Mouse (Mus musculus) liver, adult 2 months (tissue): ENCODE measurements around the gene Gm17359. TPM values are rescaled to one million over a fixed set of nuclear protein-coding genes. Genes with fewer than 3 reads are reported as not detected.

Experiments used
- DNase-seq: peaks from one replicate; pipeline ENCODE4 v3.0.0-alpha.2; 2011; ENCODE audit warnings: low read depth, low spot score; ENCODE audit errors: extremely low read depth
- H3K27ac ChIP-seq: fragments of 200-500 bp; replicated peaks from 2 replicates; pipeline ENCODE4 v1.5.1; 2012; ENCODE audit warnings: low read depth, mild to moderate bottlenecking, control low read depth, inconsistent platforms, low read length; ENCODE audit not compliant: insufficient read depth
- H3K27me3 ChIP-seq: fragments of 200-500 bp; 2 replicates; pipeline ENCODE4 v1.6.1; 2012; ENCODE audit warnings: mild to moderate bottlenecking, moderate library complexity, low read length, inconsistent platforms; ENCODE audit not compliant: control insufficient read depth, insufficient read depth
- H3K36me3 ChIP-seq: fragments of 200-500 bp; 2 replicates; pipeline ENCODE4 v1.6.1; 2012; ENCODE audit warnings: low read length, inconsistent platforms; ENCODE audit not compliant: control insufficient read depth, insufficient read depth
- H3K4me1 ChIP-seq: fragments of 200-500 bp; 2 replicates; pipeline ENCODE4 v1.6.1; 2011; ENCODE audit warnings: low read length; ENCODE audit not compliant: control insufficient read depth, insufficient read depth
- H3K4me3 ChIP-seq: fragments of 200-500 bp; 2 replicates; pipeline ENCODE4 v1.5.1; 2011; ENCODE audit warnings: low read depth, mild to moderate bottlenecking, control low read depth, low read length, moderate library complexity; ENCODE audit not compliant: insufficient read depth
- H3K79me2 ChIP-seq: fragments of 200-500 bp; 2 replicates; pipeline ENCODE4 v1.6.1; 2012; ENCODE audit warnings: inconsistent platforms, mild to moderate bottlenecking, low read length, moderate library complexity; ENCODE audit not compliant: control insufficient read depth, insufficient read depth
- H3K9ac ChIP-seq: fragments of 200-500 bp; 2 replicates; pipeline ENCODE4 v1.6.1; 2012; ENCODE audit warnings: low read depth, mild to moderate bottlenecking, control low read depth, inconsistent platforms, low read length
- CTCF ChIP-seq: fragments of 200-500 bp; IDR thresholded peaks from 2 replicates; pipeline ENCODE4 v1.5.1; 2011; ENCODE audit warnings: low read depth, low read length, control low read depth
- POLR2A ChIP-seq: fragments of 200-500 bp; IDR thresholded peaks from 2 replicates; pipeline ENCODE4 v1.6.1; 2011; ENCODE audit warnings: low read length, control low read depth; ENCODE audit not compliant: insufficient read depth; ENCODE audit errors: extremely low read depth
- WGBS: fragments of 180-500 bp; shearing (Covaris S2); methylation state at CpG from one replicate; pipeline ENCODE4 v1.1.7; 2018; 5-methylcytosine and 5-hydroxymethylcytosine counted together
- polyA plus RNA-seq: library from polyadenylated mRNA; depleted of rRNA; stranded (reverse); fragments of >200 nt; gene quantifications from 2 replicates; pipeline ENCODE4 v1.2.3, GENCODE M21; 2012
- total RNA-seq: library from RNA; depleted of rRNA; stranded (reverse); fragments of >200 nt; gene quantifications from 2 replicates; pipeline ENCODE4 v1.2.3, GENCODE M21; 2014

The Gm17359 gene
- total and polyA plus RNA-seq, 2 experiments, result 0.09 to 0.13 TPM

- TF ChIP-seq CTCF (no peak), POLR2A (no peak)
- Histone ChIP-seq H3K79me2 (no peaks in the 10 kb centered on the region), H3K4me1 (peaks cover 6% of the 10 kb centered on the region), H3K4me3 (no peak overlapping the region), H3K36me3 (no peaks in the 10 kb centered on the region), H3K27me3 (no peaks in the 10 kb centered on the region), H3K27ac (no peak overlapping the region), H3K9ac (no peak overlapping the region)
- peak; percentile 43 for DNase-seq
- WGBS, result 44% methylated on average over 3 of the region's 3 CpGs
Observed at GRCm38 (mm10) chr3:79373930-79374329, 37.5 kb downstream of the Gm17359 start.

DNA sequence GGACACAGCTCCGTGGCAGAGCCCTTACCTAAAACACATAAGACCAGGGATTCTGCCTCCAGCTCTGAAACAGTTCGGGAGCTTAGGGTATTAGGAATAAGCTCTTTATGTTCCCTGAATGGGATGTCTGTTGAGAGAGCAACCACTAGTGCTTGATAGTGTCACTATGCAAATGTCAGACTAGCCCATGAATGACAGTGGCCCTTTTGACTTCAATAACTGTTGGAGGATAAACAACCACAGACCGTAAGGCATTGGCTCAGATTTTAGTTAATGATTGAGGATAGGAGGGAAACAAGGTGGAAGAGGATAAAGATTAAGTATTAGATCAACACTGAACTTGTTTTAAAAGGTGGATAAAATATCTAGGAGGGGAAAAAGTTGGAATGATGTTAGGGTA, 41.6 kb downstream of the Gm17359 start:
- Histone ChIP-seq H3K27me3 (no peaks in the 10 kb centered on the region), H3K4me1 (peaks cover 15% of the 10 kb centered on the region), H3K4me3 (no peak overlapping the region), H3K36me3 (no peaks in the 10 kb centered on the region), H3K79me2 (no peaks in the 10 kb centered on the region), H3K9ac (no peak overlapping the region), H3K27ac (peak overlapping the region; percentile 83)
- 32% methylated on average over 3 of the region's 3 CpGs for WGBS
- DNase-seq, result peak; percentile 89
- TF ChIP-seq POLR2A (no peak), CTCF (no peak)

DNA sequence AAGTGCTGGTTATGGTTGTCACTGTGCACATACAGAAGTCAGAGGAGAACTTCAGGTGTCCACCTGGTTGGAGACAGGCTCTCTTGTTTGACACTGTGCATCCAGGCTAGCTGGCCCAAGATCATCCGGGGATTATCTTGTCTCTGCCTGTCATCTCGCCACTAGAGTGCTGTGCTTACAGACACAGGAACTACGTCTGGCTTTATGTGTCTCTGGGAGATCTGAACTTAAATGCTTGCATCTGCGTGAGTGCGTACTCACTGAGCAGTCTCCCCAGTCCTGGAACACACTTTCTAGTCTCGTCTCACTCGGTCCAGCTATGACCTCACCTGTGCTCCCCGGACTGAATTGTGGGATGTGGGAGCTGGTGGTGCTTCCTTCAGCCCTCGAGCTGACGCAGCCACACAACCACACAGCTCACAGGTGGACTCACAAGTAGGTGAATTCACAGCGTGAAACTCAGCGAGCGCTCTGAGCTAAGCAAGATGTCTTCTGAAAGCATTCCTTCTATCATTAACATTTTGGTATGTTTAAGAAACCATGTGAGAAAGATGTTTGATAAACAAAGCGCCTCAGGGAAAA, 42.9 kb downstream of the Gm17359 start:
- H3K4me1 ChIP-seq, result peaks cover 12% of the 10 kb centered on the region
- peak overlapping the region; percentile 5 for H3K9ac ChIP-seq
- H3K27ac ChIP-seq, result peak overlapping the region; percentile 84
- no peaks in the 10 kb centered on the region for H3K27me3 ChIP-seq
- H3K4me3 ChIP-seq, result no peak overlapping the region
- 41% methylated on average over 14 of the region's 14 CpGs for WGBS
- no peaks in the 10 kb centered on the region for H3K36me3 ChIP-seq
- H3K79me2 ChIP-seq, result no peaks in the 10 kb centered on the region
- peak; percentile 62 for DNase-seq
- no peak for TF ChIP-seq CTCF

- DNase-seq, result peak; percentile 97
- WGBS, result 23% methylated on average over 6 of the region's 6 CpGs
- no peaks in the 10 kb centered on the region for H3K36me3 ChIP-seq
- peak overlapping the region; percentile 18 for H3K9ac ChIP-seq
- peak overlapping the region; percentile 79 for H3K27ac ChIP-seq
- H3K27me3 ChIP-seq, result no peaks in the 10 kb centered on the region
- peak overlapping the region; percentile 18; the same call in 1 of the 2 replicates for H3K4me3 ChIP-seq
- H3K79me2 ChIP-seq, result no peaks in the 10 kb centered on the region
- TF ChIP-seq POLR2A (no peak), CTCF (no peak)
- H3K4me1 ChIP-seq, result peaks cover 12% of the 10 kb centered on the region
Observed at GRCm38 (mm10) chr3:79379873-79380595, 43.6 kb downstream of the Gm17359 start.

DNA sequence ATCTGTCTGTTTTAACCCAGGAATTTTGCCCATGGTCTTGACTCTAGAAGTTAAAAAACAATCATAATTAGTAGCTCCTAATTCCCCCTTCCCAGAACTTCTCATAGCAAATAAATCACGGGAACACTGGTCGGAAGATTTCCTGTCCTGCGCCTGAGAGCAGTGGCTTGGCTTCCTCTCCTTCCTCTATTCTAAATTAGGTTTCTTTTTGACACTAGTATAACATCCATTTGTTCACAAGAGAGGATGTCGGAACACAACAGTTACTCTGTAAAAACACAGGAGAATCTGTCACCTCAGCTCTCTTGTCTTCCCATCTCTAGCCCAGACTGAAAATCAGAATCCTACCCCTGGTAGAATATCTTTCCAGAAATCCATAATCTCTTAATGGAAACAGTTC, 44.9 kb downstream of the Gm17359 start:
- H3K9ac ChIP-seq, result no peak overlapping the region
- peaks cover 12% of the 10 kb centered on the region for H3K4me1 ChIP-seq
- no peak for DNase-seq
- TF ChIP-seq CTCF (no peak), POLR2A (no peak)
- no peaks in the 10 kb centered on the region for H3K36me3 ChIP-seq
- H3K27ac ChIP-seq, result no peak overlapping the region
- H3K27me3 ChIP-seq, result no peaks in the 10 kb centered on the region
- 73% methylated on average over 4 of the region's 4 CpGs for whole genome bisulfite sequencing
- no peak overlapping the region for H3K4me3 ChIP-seq
- no peaks in the 10 kb centered on the region for H3K79me2 ChIP-seq

- Histone ChIP-seq H3K27me3 (no peaks in the 10 kb centered on the region), H3K4me3 (no peak overlapping the region), H3K79me2 (no peaks in the 10 kb centered on the region), H3K27ac (no peak overlapping the region), H3K9ac (no peak overlapping the region), H3K36me3 (no peaks in the 10 kb centered on the region), H3K4me1 (peaks cover under 1% of the 10 kb centered on the region; the same call in 1 of the 2 replicates)
- no peak for DNase-seq
- no peak for TF ChIP-seq POLR2A
- no peak for TF ChIP-seq CTCF
- 71% methylated on average over 8 of the region's 8 CpGs for WGBS
Observed at GRCm38 (mm10) chr3:79385434-79386029, 49.1 kb downstream of the Gm17359 start.
